Mouse (Mus musculus) brain, embryonic 14.5 days (tissue): Measurements from ENCODE around the gene Rbbp6.

ENCODE experiments used
- CTCF ChIP-seq: fragments of 200-500 bp; IDR thresholded peaks from 2 replicates; pipeline ENCODE4 v1.5.1; 2012; ENCODE audit warnings: inconsistent platforms, mild to moderate bottlenecking, moderate library complexity, borderline replicate concordance; ENCODE audit not compliant: insufficient read depth, insufficient read length; ENCODE audit errors: extremely low read depth
- POLR2A ChIP-seq: fragments of 200-500 bp; IDR thresholded peaks from 2 replicates; pipeline ENCODE4 v1.6.1; 2012; ENCODE audit warnings: mild to moderate bottlenecking, inconsistent platforms, borderline replicate concordance; ENCODE audit not compliant: poor library complexity, insufficient read depth, insufficient read length, severe bottlenecking; ENCODE audit errors: extremely low read depth

- no peak for TF ChIP-seq POLR2A
- no peak for TF ChIP-seq CTCF
These were observed 32.7 kb downstream of the Rbbp6 start for GRCm38 (mm10) chr7:122998189-122998588.
